Mouse (Mus musculus) MEL (cell line): Measurements from ENCODE around the gene 1600002K03Rik. TPM values are rescaled to one million over a fixed set of nuclear protein-coding genes. Genes with fewer than 3 reads are reported as not detected.
A peak's percentile ranks its signal among the peaks of the same experiment; 100 is the strongest.

Experiments used
- DNase-seq: peaks from one replicate; pipeline ENCODE4 v3.0.0; 2011; ENCODE audit warnings: low read depth, low spot score
- H3K27ac ChIP-seq: 2 replicates; pipeline ENCODE4 v1.5.1; 2012; ENCODE audit warnings: low read depth, mild to moderate bottlenecking, control low read depth, low read length, moderate library complexity; ENCODE audit not compliant: control insufficient read depth
- H3K27me3 ChIP-seq, 2 experiments: fragments of 150-350 bp in 1 of 2; sonication (generic) in 1 of 2; 2 replicates each; pipeline ENCODE4 v1.6.1; 2012; ENCODE audit warnings: low read length in 2 of 2, mild to moderate bottlenecking in 2 of 2, improper control_type of control experiment in 1 of 2, moderate library complexity in 1 of 2; ENCODE audit not compliant: insufficient read depth in 2 of 2, control insufficient read depth in 1 of 2
- H3K36me3 ChIP-seq, 2 experiments: 2 replicates each; pipeline ENCODE4 v1.6.1; 2012 to 2014; ENCODE audit warnings: low read length in 2 of 2, improper control_type of control experiment in 1 of 2, inconsistent platforms in 1 of 2, mild to moderate bottlenecking in 1 of 2; ENCODE audit not compliant: insufficient read depth in 2 of 2, control insufficient read depth in 1 of 2
- H3K4me1 ChIP-seq, 2 experiments: fragments of 150-350 bp in 1 of 2; sonication (generic) in 1 of 2; 2 replicates each; pipeline ENCODE4 v1.6.1; 2012; ENCODE audit warnings: low read length in 2 of 2, improper control_type of control experiment in 1 of 2, mild to moderate bottlenecking in 1 of 2; ENCODE audit not compliant: insufficient read depth in 2 of 2, control insufficient read depth in 1 of 2
- H3K4me3 ChIP-seq, 2 experiments: fragments of 150-350 bp in 1 of 2; sonication (generic) in 1 of 2; 2 replicates each; pipeline ENCODE4 v1.5.1; 2012; ENCODE audit warnings: low read depth in 2 of 2, low read length in 2 of 2, mild to moderate bottlenecking in 2 of 2, moderate library complexity in 2 of 2, control low read depth in 1 of 2, improper control_type of control experiment in 1 of 2; ENCODE audit not compliant: control insufficient read depth in 1 of 2, insufficient read depth in 1 of 2
- H3K79me2 ChIP-seq: 2 replicates; pipeline ENCODE4 v1.6.1; 2012; ENCODE audit warnings: mild to moderate bottlenecking, low read length, moderate library complexity; ENCODE audit not compliant: control insufficient read depth, poor library complexity, insufficient read depth
- H3K9ac ChIP-seq: 2 replicates; pipeline ENCODE4 v1.6.1; 2012; ENCODE audit warnings: low read depth, mild to moderate bottlenecking, control low read depth, low read length, moderate library complexity; ENCODE audit not compliant: control insufficient read depth, poor library complexity, severe bottlenecking
- H3K9me3 ChIP-seq: fragments of 150-350 bp; sonication (generic); replicated peaks from 2 replicates; pipeline ENCODE4 v1.6.1; 2012; ENCODE audit warnings: mild to moderate bottlenecking, low read length, improper control_type of control experiment, moderate library complexity; ENCODE audit not compliant: insufficient read depth
- CTCF ChIP-seq, 3 experiments: IDR thresholded peaks in 2 of 3; conservative IDR thresholded peaks in 1 of 3; 2 replicates each; pipeline ENCODE4 v1.5.1; 2011 to 2012; ENCODE audit warnings: low read length in 3 of 3, low read depth in 2 of 3, mild to moderate bottlenecking in 2 of 3, improper control_type of control experiment in 1 of 3, inconsistent platforms in 1 of 3, mixed read lengths in 1 of 3, moderate library complexity in 1 of 3; ENCODE audit not compliant: control insufficient read depth in 1 of 3, insufficient read depth in 1 of 3, poor library complexity in 1 of 3, severe bottlenecking in 1 of 3
- ELF1 ChIP-seq: IDR thresholded peaks from 2 replicates; pipeline ENCODE4 v1.6.1; 2014; ENCODE audit warnings: low read depth, mild to moderate bottlenecking, inconsistent platforms, low read length, improper control_type of control experiment, moderate library complexity
- EP300 ChIP-seq, 2 experiments: IDR thresholded peaks; 2 replicates each; pipeline ENCODE4 v1.6.1; 2011; ENCODE audit warnings: improper control_type of control experiment in 2 of 2, low read length in 2 of 2, low read depth in 1 of 2, mild to moderate bottlenecking in 1 of 2
- ETS1 ChIP-seq: IDR thresholded peaks from 2 replicates; pipeline ENCODE4 v1.6.1; 2012; ENCODE audit warnings: low read depth, mild to moderate bottlenecking, inconsistent platforms, low read length, improper control_type of control experiment, moderate library complexity
- HCFC1 ChIP-seq: IDR thresholded peaks from 2 replicates; pipeline ENCODE4 v1.6.1; 2012; ENCODE audit warnings: low read depth, mild to moderate bottlenecking, inconsistent platforms, low read length, improper control_type of control experiment, moderate library complexity
- KAT2A ChIP-seq: conservative IDR thresholded peaks from 2 replicates; pipeline ENCODE4 v1.6.1; 2012; ENCODE audit warnings: low read depth, low read length, improper control_type of control experiment, inconsistent platforms
- MAFK ChIP-seq: IDR thresholded peaks from 2 replicates; pipeline ENCODE4 v1.6.1; 2011; ENCODE audit warnings: low read depth, mild to moderate bottlenecking, low read length, improper control_type of control experiment, borderline replicate concordance
- MAZ ChIP-seq: IDR thresholded peaks from 2 replicates; pipeline ENCODE4 v1.6.1; 2012; ENCODE audit warnings: low read depth, mild to moderate bottlenecking, inconsistent platforms, low read length, improper control_type of control experiment
- NELFE ChIP-seq: IDR thresholded peaks from 2 replicates; pipeline ENCODE4 v1.6.1; 2011; ENCODE audit warnings: low read depth, low read length, improper control_type of control experiment
- POLR2A ChIP-seq, 2 experiments: IDR thresholded peaks; 2 replicates each; pipeline ENCODE4 v1.6.1; 2011 to 2012; ENCODE audit warnings: low read length in 2 of 2, mild to moderate bottlenecking in 2 of 2, control low read depth in 1 of 2, improper control_type of control experiment in 1 of 2, low read depth in 1 of 2, moderate library complexity in 1 of 2; ENCODE audit not compliant: control insufficient read depth in 1 of 2, insufficient read depth in 1 of 2, poor library complexity in 1 of 2
- POLR2AphosphoS5 ChIP-seq: IDR thresholded peaks from 2 replicates; pipeline ENCODE4 v1.6.1; 2012; ENCODE audit warnings: low read depth, borderline replicate concordance, mild to moderate bottlenecking, inconsistent platforms, low read length, moderate library complexity, mixed read lengths
- SIN3A ChIP-seq: IDR thresholded peaks from 2 replicates; pipeline ENCODE4 v1.6.1; 2012; ENCODE audit warnings: low read length, improper control_type of control experiment, inconsistent platforms
- SMC3 ChIP-seq: IDR thresholded peaks from 2 replicates; pipeline ENCODE4 v1.6.1; 2011; ENCODE audit warnings: low read depth, low read length, improper control_type of control experiment
- TBP ChIP-seq: IDR thresholded peaks from 2 replicates; pipeline ENCODE4 v1.8.0; 2011; ENCODE audit warnings: low read depth, low read length, improper control_type of control experiment
- UBTF ChIP-seq: IDR thresholded peaks from 2 replicates; pipeline ENCODE4 v1.6.1; 2012; ENCODE audit warnings: low read depth, mild to moderate bottlenecking, inconsistent platforms, low read length, improper control_type of control experiment, moderate library complexity, borderline replicate concordance; ENCODE audit not compliant: insufficient read depth
- USF1 ChIP-seq: IDR thresholded peaks from 2 replicates; pipeline ENCODE4 v1.6.1; 2014; ENCODE audit warnings: low read depth, mild to moderate bottlenecking, inconsistent platforms, low read length, improper control_type of control experiment, moderate library complexity
- ZC3H11A ChIP-seq: IDR thresholded peaks from 2 replicates; pipeline ENCODE4 v1.6.1; 2012; ENCODE audit warnings: low read depth, mild to moderate bottlenecking, inconsistent platforms, low read length, improper control_type of control experiment
- ZMIZ1 ChIP-seq: IDR thresholded peaks from 2 replicates; pipeline ENCODE4 v1.6.1; 2012; ENCODE audit warnings: low read depth, mild to moderate bottlenecking, inconsistent platforms, low read length, improper control_type of control experiment, moderate library complexity
- ZNF384 ChIP-seq: IDR thresholded peaks from 2 replicates; pipeline ENCODE4 v1.6.1; 2012; ENCODE audit warnings: low read depth, mild to moderate bottlenecking, inconsistent platforms, low read length, improper control_type of control experiment
- polyA plus RNA-seq, 2 experiments: library from polyadenylated mRNA; stranded (reverse) in 1 of 2; unstranded in 1 of 2; fragments of >175 nt in 1 of 2; fragments of >200 nt in 1 of 2; gene quantifications; 2 replicates each; pipeline versions ENCODE4 v1.2.1 to v1.2.4; 2012; ENCODE audit warnings: low replicate concordance in 2 of 2, low read depth in 1 of 2; ENCODE audit not compliant: insufficient read length in 2 of 2, insufficient read depth in 1 of 2, missing spikeins in 1 of 2
- total RNA-seq: library from RNA; depleted of rRNA; stranded (reverse); fragments of 300-350 nt; gene quantifications from 2 replicates; pipeline ENCODE4 v1.2.3, GENCODE M21; 2012

Gene 1600002K03Rik
- total and polyA plus RNA-seq, 3 experiments: 11.4 to 16.9 TPM; not detected in 1

DNA sequence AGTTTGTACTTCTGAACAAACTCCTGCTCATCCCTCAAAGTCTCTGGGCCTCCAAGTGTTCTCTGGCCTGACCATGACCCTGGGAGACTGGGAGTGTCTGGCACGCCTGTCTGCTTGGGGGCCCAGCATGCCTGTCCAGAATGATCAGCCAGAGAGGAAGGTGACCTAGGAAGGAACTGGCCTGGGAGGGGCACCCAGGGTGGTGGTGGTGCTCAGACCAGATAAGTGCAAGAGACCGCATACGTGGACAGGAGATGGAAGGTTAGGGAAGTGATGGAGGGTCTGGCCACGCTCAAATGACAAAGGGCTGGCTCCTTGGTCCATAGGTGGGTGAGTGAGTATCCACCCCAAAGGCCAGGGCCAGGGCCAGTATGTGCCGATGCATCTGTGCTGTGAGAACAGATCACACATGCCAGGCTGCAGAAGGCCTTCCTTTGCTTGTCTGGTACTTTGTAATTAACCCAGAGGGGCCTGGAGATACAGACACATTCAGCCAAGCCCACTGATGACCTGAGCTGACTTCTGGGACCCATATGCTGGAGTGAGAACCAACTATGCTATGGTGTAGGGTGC is 25.5 kb upstream of the 1600002K03Rik start:
- no peaks in the 10 kb centered on the region for H3K27me3 ChIP-seq
- TF ChIP-seq ZMIZ1: no peak
- TF ChIP-seq NELFE: no peak
- TF ChIP-seq POLR2AphosphoS5: no peak
- TF ChIP-seq MAZ: no peak
- 0 out of 4 replicates have a peak, but pooled peaks of 1 of the 2 experiments have one; percentile 34 for TF ChIP-seq POLR2A (IDR thresholded peaks at IDR 0.05; ENCODE audit: control insufficient read depth in 1 of 2, insufficient read depth in 1 of 2, low read depth in 1 of 2, low read length in 2 of 2, poor library complexity in 1 of 2)
- TF ChIP-seq, all 39 proteins: peak for 1
- H3K79me2 ChIP-seq: peaks cover 48% of the 10 kb centered on the region
- H3K4me1 ChIP-seq: peaks cover 0 to 47% of the 10 kb centered on the region in 2 experiments; a peak in 2 of 4 replicates
- H3K9ac ChIP-seq: peak overlapping the region; percentile 77
- H3K4me3 ChIP-seq: peak overlapping the region in 1 of 2 experiments; percentile 62; a peak in 3 of 4 replicates
- H3K36me3 ChIP-seq: peaks cover 0 to 14% of the 10 kb centered on the region in 2 experiments; a peak in 2 of 4 replicates
- no peaks in the 10 kb centered on the region for H3K9me3 ChIP-seq
- no peak for DNase-seq
- peak overlapping the region; percentile 86 for H3K27ac ChIP-seq

DNA sequence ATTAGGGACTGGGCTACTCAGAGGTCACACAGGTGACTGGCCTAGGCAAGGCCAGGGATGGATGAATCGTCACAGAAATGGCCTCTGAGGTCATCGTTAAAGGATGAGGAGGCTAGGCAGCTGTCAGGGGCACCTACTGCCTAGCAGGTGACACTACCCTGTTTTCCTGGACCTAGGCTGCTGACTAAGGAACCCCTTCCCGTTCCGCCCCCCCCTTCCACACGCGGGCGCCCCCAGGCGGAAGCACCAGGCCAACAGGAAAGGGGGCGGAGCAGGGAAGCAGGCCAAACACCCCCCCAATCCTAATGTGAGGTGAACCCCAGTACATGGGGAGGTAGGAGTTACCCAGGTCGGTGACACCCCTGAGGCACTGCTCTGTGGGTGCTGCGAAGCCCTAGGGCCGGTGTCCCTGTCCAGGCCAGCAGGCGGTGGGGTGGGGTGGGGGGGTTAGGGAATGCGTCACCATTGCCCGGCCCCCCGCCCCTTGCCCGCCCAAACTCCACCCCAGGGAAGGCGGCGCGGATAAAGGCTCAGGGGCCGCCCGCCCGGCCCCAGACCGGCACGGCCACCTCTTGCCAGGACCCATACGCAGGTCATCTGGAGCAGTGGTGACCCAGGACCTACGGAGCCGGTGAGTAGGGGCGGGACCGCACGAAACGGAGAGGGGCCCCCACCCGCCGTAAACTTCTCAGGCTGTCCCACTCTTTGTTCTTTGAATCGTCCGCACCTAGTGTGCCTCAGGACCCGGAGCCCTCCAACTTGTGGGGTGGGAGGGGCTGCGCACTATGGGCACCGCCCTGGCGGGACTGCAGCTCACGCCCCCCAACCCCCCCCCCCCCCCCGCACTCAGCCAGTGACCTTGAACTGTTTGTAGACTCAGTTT is 24.8 kb upstream of the 1600002K03Rik start, which contains the start of gene Midn:
Midn (plus strand) TSS at position 554 of the 883 bp plus-strand sequence.
- Histone ChIP-seq H3K27me3 (no peaks in the 10 kb centered on the region), H3K4me3 (peak within 1 kb of the TSS; percentile 62 to 82), H3K79me2 (peaks cover 44% of the 10 kb centered on the region), H3K9ac (peak within 1 kb of the TSS; percentile 77), H3K27ac (peak within 1 kb of the TSS; percentile 86), H3K36me3 (peaks cover 0 to 20% of the 10 kb centered on the region in 2 experiments; a peak in 2 of 4 replicates), H3K9me3 (no peaks in the 10 kb centered on the region)
- peak; percentile 91 for DNase-seq
- no peak for TF ChIP-seq USF1
- peak; percentile 29 for TF ChIP-seq TBP
- no peak for TF ChIP-seq ZC3H11A
- TF ChIP-seq ZMIZ1: peak; percentile 53; the same call in 1 of the 2 replicates
- 0 out of 2 replicates have a peak, but pooled peaks have one; percentile 9 for TF ChIP-seq ZNF384
- peak; percentile 37 to 75 (median 69) for TF ChIP-seq CTCF (IDR thresholded peaks at IDR 0.05 in 2 of 3, conservative IDR thresholded peaks at IDR 0.05 in 1 of 3; ENCODE audit: control insufficient read depth in 1 of 3, insufficient read depth in 1 of 3, low read depth in 2 of 3, low read length in 3 of 3, poor library complexity in 1 of 3, severe bottlenecking in 1 of 3)
- TF ChIP-seq NELFE: peak; percentile 93
- 0 out of 4 replicates have a peak, but pooled peaks of 1 of the 2 experiments have one; percentile 5 for TF ChIP-seq EP300 (IDR thresholded peaks at IDR 0.05; ENCODE audit: low read depth in 1 of 2, low read length in 2 of 2)
- 0 out of 2 replicates have a peak, but pooled peaks have one; percentile 27 for TF ChIP-seq ETS1
- TF ChIP-seq SIN3A: peak; percentile 43; the same call in 1 of the 2 replicates
- no peak for TF ChIP-seq UBTF
- no peak for TF ChIP-seq MAFK
- TF ChIP-seq ELF1: peak; percentile 66
- TF ChIP-seq KAT2A: no peak
- peak; percentile 16; the same call in 1 of the 2 replicates for TF ChIP-seq HCFC1
- TF ChIP-seq MAZ: peak; percentile 95; the same call in 1 of the 2 replicates
- TF ChIP-seq SMC3: peak; percentile 32
- peak; percentile 64 to 79; a peak in 2 of 4 replicates for TF ChIP-seq POLR2A (IDR thresholded peaks at IDR 0.05; ENCODE audit: control insufficient read depth in 1 of 2, insufficient read depth in 1 of 2, low read depth in 1 of 2, low read length in 2 of 2, poor library complexity in 1 of 2)
- TF ChIP-seq, all 39 proteins: peak for 13
- H3K4me1 ChIP-seq: peaks cover 0 to 52% of the 10 kb centered on the region in 2 experiments; a peak in 2 of 4 replicates
